Mouse (Mus musculus) bone marrow macrophage, adult 2 months (primary cell): ENCODE data around the gene Olfr1173.

Source experiments
- CTCF ChIP-seq: IDR thresholded peaks from 2 replicates; pipeline ENCODE4 v1.5.1; 2012; ENCODE audit warnings: low read depth, mild to moderate bottlenecking, low read length, moderate library complexity
- POLR2A ChIP-seq: IDR thresholded peaks from 2 replicates; pipeline ENCODE4 v1.6.1; 2012; ENCODE audit warnings: mild to moderate bottlenecking, low read depth, low read length, borderline replicate concordance

- TF ChIP-seq POLR2A (no peak), CTCF (no peak)
Measured at GRCm38 (mm10) chr2:88315035-88315434, 35.4 kb upstream of the Olfr1173 start, which contains the start of gene Olfr1174-ps.
